Mouse (Mus musculus) limb, embryonic 10.5 days (tissue): ENCODE measurements around the gene Timm50. TPM values are rescaled to one million over a fixed set of nuclear protein-coding genes. Genes with fewer than 3 reads are reported as not detected.
A peak's percentile ranks its signal among the peaks of the same experiment; 100 is the strongest.

Experiments used
- DNase-seq: peaks from one replicate; pipeline ENCODE4 v3.0.0-alpha.2; 2017; ENCODE audit warnings: low spot score
- H3K27ac ChIP-seq: fragments of 300-500 bp; sonication (generic); 2 replicates; pipeline ENCODE4 v1.5.1; 2016; ENCODE audit warnings: mild to moderate bottlenecking
- H3K27me3 ChIP-seq: fragments of 300-500 bp; sonication (generic); 2 replicates; pipeline ENCODE4 v1.6.1; 2016; ENCODE audit warnings: low read depth, mild to moderate bottlenecking; ENCODE audit not compliant: poor library complexity, severe bottlenecking
- H3K36me3 ChIP-seq: fragments of 300-500 bp; sonication (generic); 2 replicates; pipeline ENCODE4 v1.6.1; 2016; ENCODE audit warnings: mild to moderate bottlenecking, moderate library complexity
- H3K4me1 ChIP-seq: fragments of 300-500 bp; sonication (generic); 2 replicates; pipeline ENCODE4 v1.6.1; 2016
- H3K4me3 ChIP-seq: fragments of 300-500 bp; sonication (generic); 2 replicates; pipeline ENCODE4 v1.5.1; 2016; ENCODE audit warnings: mild to moderate bottlenecking, moderate library complexity
- H3K9me3 ChIP-seq: fragments of 300-500 bp; sonication (generic); replicated peaks from 2 replicates; pipeline ENCODE4 v1.6.1; 2016; ENCODE audit warnings: mild to moderate bottlenecking
- WGBS: fragments of 180-500 bp; shearing (Covaris S2); methylation state at CpG from one replicate; pipeline ENCODE4 v1.1.7; 2016; 5-methylcytosine and 5-hydroxymethylcytosine counted together
- polyA plus RNA-seq: library from polyadenylated mRNA; unstranded; fragments of >200 nt; fragmentation: Nextera tagmentation; extraction: Ambion mirVana; gene quantifications from 2 replicates; pipeline ENCODE4 v1.2.1, GENCODE M21; 2016

Timm50 gene
- polyA plus RNA-seq, 1 experiment from 2014 or later, result 223 TPM

DNA sequence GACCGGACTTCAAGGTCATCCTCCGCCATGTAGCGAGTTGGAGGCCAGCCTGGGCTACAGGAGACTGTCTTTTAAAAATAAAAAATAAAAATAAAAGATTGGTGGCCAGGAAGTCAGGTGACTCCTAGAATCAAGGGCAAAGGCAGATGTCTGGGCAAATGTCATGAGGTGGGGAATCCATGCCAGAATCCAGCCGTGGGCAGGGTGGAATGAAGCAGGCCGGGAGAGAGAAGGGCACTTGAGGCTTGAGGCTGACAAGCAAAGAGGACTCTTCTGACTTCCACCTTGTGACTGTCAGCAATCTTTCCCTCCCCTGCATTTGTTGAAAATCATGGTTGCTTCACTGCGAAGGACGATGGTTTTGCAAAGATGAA is 33.6 kb downstream of the Timm50 start:
- DNase-seq, result no peak
- H3K27me3 ChIP-seq, result no peaks in the 10 kb centered on the region
- no peaks in the 10 kb centered on the region for H3K9me3 ChIP-seq
- H3K4me1 ChIP-seq, result peaks cover 7% of the 10 kb centered on the region
- peak overlapping the region; percentile 93 for H3K27ac ChIP-seq
- WGBS, result 85% methylated on average over 7 of the region's 7 CpGs
- peak overlapping the region; percentile 67 for H3K4me3 ChIP-seq
- peaks cover 5% of the 10 kb centered on the region; the same call in 1 of the 2 replicates for H3K36me3 ChIP-seq

DNA sequence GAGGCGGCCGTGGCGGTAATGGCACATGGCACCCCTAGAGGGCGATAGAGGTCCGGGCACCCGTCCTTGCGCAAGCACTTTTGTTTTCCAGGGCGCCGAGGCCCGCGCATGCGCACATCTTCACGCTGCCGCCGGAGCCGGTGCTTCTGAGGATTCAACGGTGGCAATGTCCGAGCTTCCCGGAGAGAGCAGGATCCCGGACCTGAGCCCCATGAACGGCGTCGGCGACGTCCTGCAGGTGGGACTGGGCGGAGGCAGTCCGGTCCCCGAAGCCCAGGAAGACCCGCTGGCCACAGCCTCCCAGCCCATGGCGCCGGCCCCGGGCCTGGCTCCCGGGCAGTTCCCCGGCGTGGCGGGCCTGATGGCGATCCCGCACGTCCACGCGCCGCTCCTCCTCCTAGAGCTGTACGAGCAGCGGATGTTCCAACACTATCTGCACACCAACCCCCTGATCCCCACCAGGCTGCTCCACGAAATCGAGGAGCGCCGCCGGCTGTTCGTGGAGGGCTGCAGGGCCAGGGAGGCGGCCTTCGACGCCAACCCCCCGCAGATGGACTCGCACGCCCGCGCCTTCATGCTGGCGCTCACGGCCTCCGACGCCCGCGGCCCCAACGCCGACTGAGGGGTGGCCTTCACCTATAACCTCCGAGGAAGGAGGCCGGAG is 34.1 kb downstream of the Timm50 start, which contains the start of gene Eid2b:
Gene Eid2b, plus strand, starts transcription at position 125 of the 664 bp plus-strand sequence.
- H3K27ac ChIP-seq, result peak within 1 kb of the TSS; percentile 93
- 3% methylated on average over 68 of the region's 68 CpGs for WGBS
- peak; percentile 98 for DNase-seq
- H3K27me3 ChIP-seq, result no peaks in the 10 kb centered on the region
- H3K4me1 ChIP-seq, result peaks cover 7% of the 10 kb centered on the region
- H3K4me3 ChIP-seq, result peak within 1 kb of the TSS; percentile 67
- H3K9me3 ChIP-seq, result no peaks in the 10 kb centered on the region
- peaks cover 11% of the 10 kb centered on the region for H3K36me3 ChIP-seq

DNA sequence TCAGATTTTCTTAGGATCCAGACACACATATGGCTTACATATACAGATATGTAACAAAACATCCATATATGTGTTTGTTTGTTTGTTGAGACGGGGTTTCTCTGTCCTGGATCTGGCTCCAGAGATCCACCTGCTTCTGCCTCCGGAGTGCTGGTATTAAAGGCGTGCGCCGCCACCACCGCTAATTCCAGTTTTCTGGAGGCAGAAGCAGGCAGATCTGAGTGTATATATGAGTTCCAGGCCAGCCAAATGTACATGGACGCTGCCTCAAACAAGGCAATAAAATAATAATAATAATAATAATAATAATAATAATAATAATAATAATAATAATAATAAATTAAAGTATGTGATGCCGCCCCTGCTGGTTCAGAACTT is 34.6 kb downstream of the Timm50 start:
- Histone ChIP-seq H3K4me3 (no peak overlapping the region), H3K27me3 (no peaks in the 10 kb centered on the region), H3K36me3 (peaks cover 16% of the 10 kb centered on the region), H3K4me1 (peaks cover 7% of the 10 kb centered on the region), H3K27ac (no peak overlapping the region), H3K9me3 (no peaks in the 10 kb centered on the region)
- WGBS, result 58% methylated on average over 8 of the region's 8 CpGs
- DNase-seq, result no peak

DNA sequence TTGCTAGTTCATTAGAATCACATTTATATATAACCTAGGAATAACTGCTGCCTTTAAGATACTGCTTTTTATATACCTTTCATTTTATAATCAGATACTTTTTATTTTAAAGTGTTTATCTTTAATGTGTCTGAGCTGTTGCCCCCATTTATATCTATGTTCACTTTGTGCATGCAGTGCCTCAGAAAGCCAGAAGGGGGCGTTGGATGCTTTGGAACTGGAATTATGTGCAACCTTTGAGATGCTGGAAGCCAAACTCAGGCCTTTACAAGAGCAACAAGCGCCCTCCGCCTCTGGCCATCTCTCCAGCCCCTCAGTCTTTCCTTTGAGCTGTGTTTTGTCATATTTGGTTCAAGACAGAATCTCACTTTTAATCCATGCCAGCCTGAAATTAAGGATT is 40.1 kb downstream of the Timm50 start:
- H3K4me1 ChIP-seq, result peaks cover 9% of the 10 kb centered on the region
- H3K27ac ChIP-seq, result no peak overlapping the region
- WGBS, result 71% methylated on average over 3 of the region's 3 CpGs
- H3K9me3 ChIP-seq, result no peaks in the 10 kb centered on the region
- no peak overlapping the region for H3K4me3 ChIP-seq
- peaks cover 45% of the 10 kb centered on the region for H3K36me3 ChIP-seq
- no peaks in the 10 kb centered on the region for H3K27me3 ChIP-seq
- no peak for DNase-seq

DNA sequence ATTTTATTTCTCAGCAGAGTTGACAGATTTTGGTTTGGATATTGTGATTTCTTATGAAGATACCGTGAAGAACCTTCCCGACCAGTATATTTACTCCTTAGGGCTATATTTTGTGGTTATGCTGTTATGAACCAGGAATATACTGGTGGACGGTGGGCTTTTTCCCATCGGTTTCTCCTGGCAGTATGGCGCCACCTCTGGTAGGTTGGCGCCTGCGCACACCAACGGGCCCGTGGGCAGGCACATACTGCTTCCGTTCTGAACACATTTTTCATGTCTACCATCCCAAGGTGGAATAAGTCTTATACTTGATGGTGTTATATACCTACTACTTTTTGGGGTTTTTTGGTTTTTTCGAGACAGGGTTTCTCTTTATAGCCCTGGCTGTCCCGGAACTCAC is 42.5 kb downstream of the Timm50 start:
- no peaks in the 10 kb centered on the region for H3K27me3 ChIP-seq
- H3K27ac ChIP-seq, result no peak overlapping the region
- peaks cover 45% of the 10 kb centered on the region for H3K36me3 ChIP-seq
- H3K4me1 ChIP-seq, result peaks cover 9% of the 10 kb centered on the region
- 91% methylated on average over 12 of the region's 12 CpGs for WGBS
- H3K4me3 ChIP-seq, result peak overlapping the region; percentile 15; the same call in 1 of the 2 replicates
- DNase-seq, result no peak
- no peaks in the 10 kb centered on the region for H3K9me3 ChIP-seq

- H3K27ac ChIP-seq, result peak overlapping the region; percentile 98
- H3K36me3 ChIP-seq, result peaks cover 43% of the 10 kb centered on the region
- peaks cover 9% of the 10 kb centered on the region for H3K4me1 ChIP-seq
- 31% methylated on average over 16 of the region's 16 CpGs for WGBS
- H3K9me3 ChIP-seq, result no peaks in the 10 kb centered on the region
- H3K27me3 ChIP-seq, result no peaks in the 10 kb centered on the region
- no peak for DNase-seq
- peak overlapping the region; percentile 90 for H3K4me3 ChIP-seq
Observed at GRCm38 (mm10) chr7:28268576-28268975, 43.3 kb downstream of the Timm50 start.

DNA sequence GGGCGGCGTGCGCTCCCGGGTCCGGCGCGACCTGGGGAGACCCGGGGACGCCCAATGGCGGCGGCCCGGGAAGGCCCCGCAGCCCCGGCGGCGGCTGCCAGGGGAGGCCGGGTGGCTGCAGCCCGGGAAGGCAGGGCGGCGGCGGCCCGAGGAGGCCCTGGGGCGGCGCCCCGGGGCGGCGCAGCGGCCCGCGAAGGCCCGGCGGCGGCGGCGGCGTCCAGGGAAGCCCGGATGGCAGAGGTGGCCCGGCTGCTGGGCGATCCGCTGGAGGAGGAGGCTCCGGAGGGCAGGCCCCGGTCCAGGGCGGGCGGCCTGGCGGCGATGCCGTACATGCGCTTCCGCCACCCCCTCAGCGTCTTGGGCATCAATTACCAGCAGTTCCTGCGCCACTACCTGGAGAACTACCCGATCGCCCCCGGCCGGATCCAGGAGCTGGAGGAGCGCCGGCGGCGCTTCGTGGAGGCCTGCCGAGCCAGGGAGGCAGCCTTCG is 43.8 kb downstream of the Timm50 start:
- DNase-seq, result peak; percentile 81
- H3K27ac ChIP-seq, result peak overlapping the region; percentile 98
- 1% methylated on average over 61 of the region's 62 CpGs for WGBS
- H3K4me1 ChIP-seq, result peaks cover 9% of the 10 kb centered on the region
- H3K36me3 ChIP-seq, result peaks cover 38% of the 10 kb centered on the region
- H3K4me3 ChIP-seq, result peak overlapping the region; percentile 90
- no peaks in the 10 kb centered on the region for H3K27me3 ChIP-seq
- no peaks in the 10 kb centered on the region for H3K9me3 ChIP-seq

GRCm38 (mm10) chr7:28267129-28268041 is 44.5 kb downstream of the Timm50 start, which contains the start of gene Eid2:
Gene Eid2, plus strand, starts transcription at chr7:28267881.
- peak; percentile 90 for DNase-seq
- Histone ChIP-seq H3K4me3 (peak within 1 kb of the TSS; percentile 90), H3K36me3 (peaks cover 31% of the 10 kb centered on the region), H3K9me3 (no peaks in the 10 kb centered on the region), H3K27ac (peak within 1 kb of the TSS; percentile 98), H3K4me1 (peaks cover 9% of the 10 kb centered on the region), H3K27me3 (no peaks in the 10 kb centered on the region)
- WGBS, result 7% methylated on average over 57 of the region's 57 CpGs

GRCm38 (mm10) chr7:28265391-28265790 is 46.5 kb downstream of the Timm50 start:
- no peak for DNase-seq
- Histone ChIP-seq H3K4me1 (peaks cover 9% of the 10 kb centered on the region), H3K36me3 (peaks cover 14% of the 10 kb centered on the region), H3K9me3 (no peaks in the 10 kb centered on the region), H3K4me3 (no peak overlapping the region), H3K27me3 (no peaks in the 10 kb centered on the region), H3K27ac (no peak overlapping the region)
- 93% methylated on average over 13 of the region's 13 CpGs for WGBS

DNA sequence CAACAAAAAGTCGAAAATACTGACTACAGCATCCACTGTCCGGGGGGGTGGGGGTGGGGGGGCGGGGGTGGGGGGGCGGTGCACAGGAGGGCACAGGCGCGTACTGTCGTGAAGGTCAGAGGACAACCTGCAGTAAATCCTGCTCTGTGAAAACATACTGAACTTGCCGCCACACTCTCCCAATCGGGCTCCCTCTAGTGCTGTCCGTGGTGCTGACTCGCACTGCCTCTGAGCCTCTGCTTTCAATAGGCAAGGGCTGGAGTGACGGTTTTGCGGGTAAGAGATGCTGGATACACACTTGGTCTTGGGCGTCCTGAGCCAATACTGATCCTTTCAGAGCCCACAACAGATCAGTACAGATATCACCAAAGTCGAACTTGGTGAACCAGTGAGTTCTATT is 48.1 kb downstream of the Timm50 start:
- peak; percentile 88 for DNase-seq
- Histone ChIP-seq H3K4me1 (peaks cover 8% of the 10 kb centered on the region), H3K4me3 (no peak overlapping the region), H3K36me3 (no peaks in the 10 kb centered on the region), H3K9me3 (no peaks in the 10 kb centered on the region), H3K27me3 (no peaks in the 10 kb centered on the region), H3K27ac (no peak overlapping the region)
- 8% methylated on average over 15 of the region's 15 CpGs for WGBS

DNA sequence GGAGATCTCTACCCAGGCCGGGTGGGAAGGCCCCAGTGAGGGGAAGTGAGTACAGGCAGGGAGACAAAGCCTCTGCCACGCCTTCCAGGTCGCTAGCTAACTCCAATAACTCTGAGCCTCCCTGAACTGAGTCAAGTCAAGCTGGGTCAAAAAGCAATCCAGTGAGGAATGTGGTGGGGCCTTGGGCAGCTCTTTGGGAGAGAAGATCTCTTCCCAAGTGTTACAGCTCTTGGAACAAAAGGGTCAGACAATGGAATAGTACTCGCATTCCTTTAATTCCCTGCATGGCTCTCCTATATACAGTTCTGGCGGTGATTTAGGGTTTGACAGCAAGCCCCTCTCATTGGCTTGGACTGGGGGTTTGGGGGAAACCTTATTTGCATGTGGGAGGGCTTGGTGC is 49.0 kb downstream of the Timm50 start:
- no peak overlapping the region for H3K4me3 ChIP-seq
- H3K9me3 ChIP-seq, result no peaks in the 10 kb centered on the region
- WGBS, result 51% methylated on average over 5 of the region's 5 CpGs
- no peak for DNase-seq
- no peaks in the 10 kb centered on the region for H3K4me1 ChIP-seq
- H3K36me3 ChIP-seq, result no peaks in the 10 kb centered on the region
- H3K27ac ChIP-seq, result no peak overlapping the region
- no peaks in the 10 kb centered on the region for H3K27me3 ChIP-seq
